Mouse (Mus musculus): ENCODE measurements around the gene Kprp. TPM values are rescaled to one million over a fixed set of nuclear protein-coding genes. Genes with fewer than 3 reads are reported as not detected.

The Kprp gene
- total and polyA plus RNA-seq, 3 experiments: not detected

DNA sequence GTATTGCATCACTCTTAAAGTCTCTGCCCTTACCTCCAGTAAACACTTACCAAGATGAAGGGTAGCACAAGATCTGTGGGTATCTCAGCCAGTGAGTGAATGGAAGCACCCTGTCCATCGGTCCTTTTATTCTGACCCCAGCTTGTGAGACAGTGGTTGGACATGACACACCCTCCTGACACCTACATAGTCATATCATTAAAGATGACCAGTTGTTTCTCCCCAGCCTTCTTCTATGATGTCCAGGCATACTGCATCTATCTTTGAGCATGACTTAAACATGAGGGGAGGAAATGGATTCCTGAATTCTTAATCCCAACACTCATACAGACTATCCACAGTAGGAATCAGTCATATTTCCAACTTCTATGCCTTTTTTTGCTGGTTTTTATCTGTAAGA, 36.6 kb downstream of the Kprp start, which contains the start of gene Lce1j:
Gene Lce1j (minus strand): TSS at position 101 of the 400 bp plus-strand sequence.
- H3K4me1 ChIP-seq (ENCODE audit: control insufficient read depth in 1 of 2, insufficient read depth in 2 of 2): no peaks in the 10 kb centered on the region
- H3K36me3 ChIP-seq (replicated peaks in 1 of 2; ENCODE audit: control insufficient read depth in 1 of 2, insufficient read depth in 1 of 2, low read length in 1 of 2): no peaks in the 10 kb centered on the region
- H3K27me3 ChIP-seq (replicated peaks): no peaks in the 10 kb centered on the region
- dilution Hi-C loops (cut with MboI; ENCODE audit: extremely low pct_ligation_motif_present, extremely low pct_unique_long_range_greater_than_20kb, low sequenced_read_pairs) (no loop called here), in situ Hi-C loops (cut with MboI; ENCODE audit: low pct_ligation_motif_present, low pct_unique_long_range_greater_than_20kb, low sequenced_read_pairs) (no loop called here)
- no peak within 1 kb of the TSS for H3K4me2 ChIP-seq (ENCODE audit: insufficient read depth, low read depth, poor library complexity, severe bottlenecking)
- DNase-seq (ENCODE audit: extremely low read depth): no peak
- TF ChIP-seq MAX (IDR thresholded peaks at IDR 0.05; ENCODE audit: low read length) (no peak), TBP (conservative IDR thresholded peaks at IDR 0.05; ENCODE audit: low read depth, low read length) (no peak), CHD2 (IDR thresholded peaks at IDR 0.05; ENCODE audit: low read length) (no peak), KAT2A (IDR thresholded peaks at IDR 0.05; ENCODE audit: insufficient replicate concordance, low read length) (no peak), ZNF384 (IDR thresholded peaks at IDR 0.05; ENCODE audit: low read depth, low read length) (no peak), ZKSCAN1 (IDR thresholded peaks at IDR 0.05; ENCODE audit: borderline replicate concordance, low read depth, low read length) (no peak), MEF2A (IDR thresholded peaks at IDR 0.05; ENCODE audit: borderline replicate concordance, low read depth, low read length) (no peak), GABPA (IDR thresholded peaks at IDR 0.05; ENCODE audit: insufficient replicate concordance, low read depth, low read length) (no peak), RCOR1 (conservative IDR thresholded peaks at IDR 0.05; ENCODE audit: low read depth, low read length) (no peak), MAZ (IDR thresholded peaks at IDR 0.05; ENCODE audit: low read depth, low read length) (no peak), UBTF (IDR thresholded peaks at IDR 0.05; ENCODE audit: low read depth, low read length) (no peak), PAX5 (IDR thresholded peaks at IDR 0.05; ENCODE audit: low read length) (no peak), RAD21 (IDR thresholded peaks at IDR 0.05; ENCODE audit: low read depth, low read length) (no peak), MAFK (IDR thresholded peaks at IDR 0.05; ENCODE audit: insufficient replicate concordance, low read length) (no peak), ETS1 (conservative IDR thresholded peaks at IDR 0.05; ENCODE audit: low read depth, low read length) (no peak), IRF4 (IDR thresholded peaks at IDR 0.05; ENCODE audit: low read depth, low read length) (no peak), JUND (conservative IDR thresholded peaks at IDR 0.05; ENCODE audit: low read depth, low read length) (no peak), BHLHE40 (IDR thresholded peaks at IDR 0.05; ENCODE audit: low read depth, low read length) (no peak)
- no peak within 1 kb of the TSS for H3K27ac ChIP-seq (ENCODE audit: insufficient read depth, low read depth)
- H3K9ac ChIP-seq (ENCODE audit: insufficient read depth, low read depth): no peak within 1 kb of the TSS
- H3K79me2 ChIP-seq (replicated peaks; ENCODE audit: control insufficient read depth, extremely low read depth, insufficient read depth, poor library complexity, severe bottlenecking): no peaks in the 10 kb centered on the region
- H3K9me3 ChIP-seq (replicated peaks; ENCODE audit: low read length): no peaks in the 10 kb centered on the region
- H3K4me3 ChIP-seq (replicated peaks in 1 of 3; ENCODE audit: low read depth in 2 of 3, low read length in 2 of 3, poor library complexity in 1 of 3): no peak within 1 kb of the TSS

DNA sequence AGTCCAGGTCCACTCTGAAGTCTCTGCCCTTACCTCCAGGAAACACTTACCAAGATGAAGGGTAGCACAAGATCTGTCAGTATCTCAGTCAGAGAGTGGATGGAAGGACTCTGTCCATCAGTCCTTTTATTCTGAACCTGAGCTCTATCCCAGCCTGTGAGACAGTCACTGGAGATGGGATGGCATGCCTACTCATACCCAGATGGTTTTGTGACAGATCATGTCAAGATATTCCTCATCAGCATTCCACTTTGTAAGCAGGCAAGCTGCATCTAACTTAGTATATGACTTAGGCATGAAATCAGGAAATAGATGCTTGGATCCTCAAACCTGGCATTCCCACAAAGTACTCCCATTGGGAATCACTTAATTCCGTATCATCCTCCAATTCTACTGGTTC, 48.2 kb downstream of the Kprp start, which contains the start of gene Lce1i:
Gene Lce1i (minus strand): TSS at position 101 of the 400 bp plus-strand sequence.
- dilution Hi-C loops (cut with MboI; ENCODE audit: extremely low pct_ligation_motif_present, extremely low pct_unique_long_range_greater_than_20kb, low sequenced_read_pairs): no loop called here
- H3K4me3 ChIP-seq (replicated peaks in 1 of 3; ENCODE audit: low read depth in 2 of 3, low read length in 2 of 3, poor library complexity in 1 of 3): no peak within 1 kb of the TSS
- in situ Hi-C loops (cut with MboI; ENCODE audit: low pct_ligation_motif_present, low pct_unique_long_range_greater_than_20kb, low sequenced_read_pairs): no loop called here

More for the DNA sequence above, 48.2 kb downstream of the Kprp start, which contains the start of gene Lce1i:
- no peaks in the 10 kb centered on the region for H3K79me2 ChIP-seq (replicated peaks; ENCODE audit: control insufficient read depth, extremely low read depth, insufficient read depth, poor library complexity, severe bottlenecking)
- no peak within 1 kb of the TSS for H3K9ac ChIP-seq (ENCODE audit: insufficient read depth, low read depth)
- no peaks in the 10 kb centered on the region for H3K9me3 ChIP-seq (replicated peaks; ENCODE audit: low read length)
- no peak for DNase-seq (ENCODE audit: extremely low read depth)
- no peak within 1 kb of the TSS for H3K27ac ChIP-seq (ENCODE audit: insufficient read depth, low read depth)
- H3K4me1 ChIP-seq (ENCODE audit: control insufficient read depth in 1 of 2, insufficient read depth in 2 of 2): no peaks in the 10 kb centered on the region
- H3K36me3 ChIP-seq (replicated peaks in 1 of 2; ENCODE audit: control insufficient read depth in 1 of 2, insufficient read depth in 1 of 2, low read length in 1 of 2): no peaks in the 10 kb centered on the region
- H3K4me2 ChIP-seq (ENCODE audit: insufficient read depth, low read depth, poor library complexity, severe bottlenecking): no peak within 1 kb of the TSS
- H3K27me3 ChIP-seq (replicated peaks): no peaks in the 10 kb centered on the region
- TF ChIP-seq MAFK (IDR thresholded peaks at IDR 0.05; ENCODE audit: insufficient replicate concordance, low read length) (no peak), ZNF384 (IDR thresholded peaks at IDR 0.05; ENCODE audit: low read depth, low read length) (no peak), MXI1 (IDR thresholded peaks at IDR 0.05; ENCODE audit: low read depth, low read length) (no peak), RAD21 (IDR thresholded peaks at IDR 0.05; ENCODE audit: low read depth, low read length) (no peak), NELFE (IDR thresholded peaks at IDR 0.05; ENCODE audit: low read depth, low read length) (no peak), MEF2A (IDR thresholded peaks at IDR 0.05; ENCODE audit: borderline replicate concordance, low read depth, low read length) (no peak), IRF4 (IDR thresholded peaks at IDR 0.05; ENCODE audit: low read depth, low read length) (no peak), MAZ (IDR thresholded peaks at IDR 0.05; ENCODE audit: low read depth, low read length) (no peak), ZKSCAN1 (IDR thresholded peaks at IDR 0.05; ENCODE audit: borderline replicate concordance, low read depth, low read length) (no peak)

Other genes starting within 250 kb of the Kprp start
Only the 20 nearest of the 27 such genes appear.
- gene Lce1b, start 170.3 kb downstream of the Kprp start, total RNA-seq (2012; rRNA removed): not detected in 2 replicates
- gene Lce1b, start 170.3 kb downstream of the Kprp start, total RNA-seq (2014; rRNA removed): not detected in 2 replicates
- not detected in 2 replicates for gene Lce1b, start 170.3 kb downstream of the Kprp start, polyA plus RNA-seq (2012; ENCODE audit: insufficient read length, low read depth)
- not detected in 2 replicates for gene Lce1a2, start 156.9 kb downstream of the Kprp start, total RNA-seq (2012; rRNA removed)
- not detected in 2 replicates for gene Lce1a2, start 156.9 kb downstream of the Kprp start, total RNA-seq (2014; rRNA removed)
- not detected in 2 replicates for gene Lce1a2, start 156.9 kb downstream of the Kprp start, polyA plus RNA-seq (2012; ENCODE audit: insufficient read length, low read depth)
- gene Lce1c, start 148.0 kb downstream of the Kprp start, total RNA-seq (2012; rRNA removed): not detected in 2 replicates
- gene Lce1c, start 148.0 kb downstream of the Kprp start, total RNA-seq (2014; rRNA removed): not detected in 2 replicates
- not detected in 2 replicates for gene Lce1c, start 148.0 kb downstream of the Kprp start, polyA plus RNA-seq (2012; ENCODE audit: insufficient read length, low read depth)
- not detected in 2 replicates for gene Lce1d, start 140.0 kb downstream of the Kprp start, total RNA-seq (2012; rRNA removed)
- not detected in 2 replicates for gene Lce1d, start 140.0 kb downstream of the Kprp start, total RNA-seq (2014; rRNA removed)
- gene Lce1d, start 140.0 kb downstream of the Kprp start, polyA plus RNA-seq (2012; ENCODE audit: insufficient read length, low read depth): not detected in 2 replicates
- gene Lce1e, start 118.2 kb downstream of the Kprp start, total RNA-seq (2012; rRNA removed): not detected in 2 replicates
- not detected in 2 replicates for gene Lce1e, start 118.2 kb downstream of the Kprp start, total RNA-seq (2014; rRNA removed)
- gene Lce1e, start 118.2 kb downstream of the Kprp start, polyA plus RNA-seq (2012; ENCODE audit: insufficient read length, low read depth): not detected in 2 replicates
- gene Lce1f, start 106.9 kb downstream of the Kprp start, total RNA-seq (2012; rRNA removed): not detected in 2 replicates
- not detected in 2 replicates for gene Lce1f, start 106.9 kb downstream of the Kprp start, total RNA-seq (2014; rRNA removed)
- gene Lce1f, start 106.9 kb downstream of the Kprp start, polyA plus RNA-seq (2012; ENCODE audit: insufficient read length, low read depth): not detected in 2 replicates
- gene Gm38119, start 88.2 kb downstream of the Kprp start, total RNA-seq (2012; rRNA removed): not detected in 2 replicates
- gene Gm38119, start 88.2 kb downstream of the Kprp start, total RNA-seq (2014; rRNA removed): not detected in 2 replicates
- gene Gm38119, start 88.2 kb downstream of the Kprp start, polyA plus RNA-seq (2012; ENCODE audit: insufficient read length, low read depth): not detected in 2 replicates
- gene Lce1g, start 74.9 kb downstream of the Kprp start, total RNA-seq (2012; rRNA removed): not detected in 2 replicates
- not detected in 2 replicates for gene Lce1g, start 74.9 kb downstream of the Kprp start, total RNA-seq (2014; rRNA removed)
- not detected in 2 replicates for gene Lce1g, start 74.9 kb downstream of the Kprp start, polyA plus RNA-seq (2012; ENCODE audit: insufficient read length, low read depth)
- gene Lce1h, start 62.2 kb downstream of the Kprp start, total RNA-seq (2012; rRNA removed): not detected in 2 replicates
- not detected in 2 replicates for gene Lce1h, start 62.2 kb downstream of the Kprp start, total RNA-seq (2014; rRNA removed)
- gene Lce1h, start 62.2 kb downstream of the Kprp start, polyA plus RNA-seq (2012; ENCODE audit: insufficient read length, low read depth): not detected in 2 replicates
- not detected in 2 replicates for gene Lce1i, start 48.3 kb downstream of the Kprp start, total RNA-seq (2012; rRNA removed)
- gene Lce1i, start 48.3 kb downstream of the Kprp start, total RNA-seq (2014; rRNA removed): not detected in 2 replicates
- gene Lce1i, start 48.3 kb downstream of the Kprp start, polyA plus RNA-seq (2012; ENCODE audit: insufficient read length, low read depth): not detected in 2 replicates
- not detected in 2 replicates for gene Lce1j, start 36.7 kb downstream of the Kprp start, total RNA-seq (2012; rRNA removed)
- gene Lce1j, start 36.7 kb downstream of the Kprp start, total RNA-seq (2014; rRNA removed): not detected in 2 replicates
- not detected in 2 replicates for gene Lce1j, start 36.7 kb downstream of the Kprp start, polyA plus RNA-seq (2012; ENCODE audit: insufficient read length, low read depth)
- gene Lce1k, start 19.4 kb downstream of the Kprp start, total RNA-seq (2012; rRNA removed): not detected in 2 replicates
- gene Lce1k, start 19.4 kb downstream of the Kprp start, total RNA-seq (2014; rRNA removed): not detected in 2 replicates
- not detected in 2 replicates for gene Lce1k, start 19.4 kb downstream of the Kprp start, polyA plus RNA-seq (2012; ENCODE audit: insufficient read length, low read depth)
- not detected in 2 replicates for gene Lce1l, start 24.0 kb upstream of the Kprp start, total RNA-seq (2012; rRNA removed)
- gene Lce1l, start 24.0 kb upstream of the Kprp start, total RNA-seq (2014; rRNA removed): not detected in 2 replicates
- gene Lce1l, start 24.0 kb upstream of the Kprp start, polyA plus RNA-seq (2012; ENCODE audit: insufficient read length, low read depth): not detected in 2 replicates
- gene 2310050C09Rik, start 43.0 kb upstream of the Kprp start, total RNA-seq (2012; rRNA removed): not detected in 2 replicates
- not detected in 2 replicates for gene 2310050C09Rik, start 43.0 kb upstream of the Kprp start, total RNA-seq (2014; rRNA removed)
- not detected in 2 replicates for gene 2310050C09Rik, start 43.0 kb upstream of the Kprp start, polyA plus RNA-seq (2012; ENCODE audit: insufficient read length, low read depth)
- gene Lce3a, start 99.0 kb upstream of the Kprp start, total RNA-seq (2012; rRNA removed): not detected in 2 replicates
- not detected in 2 replicates for gene Lce3a, start 99.0 kb upstream of the Kprp start, total RNA-seq (2014; rRNA removed)
- gene Lce3a, start 99.0 kb upstream of the Kprp start, polyA plus RNA-seq (2012; ENCODE audit: insufficient read length, low read depth): not detected in 2 replicates
- gene Lce3b, start 105.7 kb upstream of the Kprp start, total RNA-seq (2012; rRNA removed): not detected in 2 replicates
- gene Lce3b, start 105.7 kb upstream of the Kprp start, total RNA-seq (2014; rRNA removed): not detected in 2 replicates
- not detected in 2 replicates for gene Lce3b, start 105.7 kb upstream of the Kprp start, polyA plus RNA-seq (2012; ENCODE audit: insufficient read length, low read depth)
- not detected in 2 replicates for gene Lce3c, start 117.2 kb upstream of the Kprp start, total RNA-seq (2012; rRNA removed)
- gene Lce3c, start 117.2 kb upstream of the Kprp start, total RNA-seq (2014; rRNA removed): not detected in 2 replicates
- not detected in 2 replicates for gene Lce3c, start 117.2 kb upstream of the Kprp start, polyA plus RNA-seq (2012; ENCODE audit: insufficient read length, low read depth)
- not detected in 2 replicates for gene Lce3d, start 130.1 kb upstream of the Kprp start, total RNA-seq (2012; rRNA removed)
- gene Lce3d, start 130.1 kb upstream of the Kprp start, total RNA-seq (2014; rRNA removed): not detected in 2 replicates
- gene Lce3d, start 130.1 kb upstream of the Kprp start, polyA plus RNA-seq (2012; ENCODE audit: insufficient read length, low read depth): not detected in 2 replicates
- gene Lce3e, start 139.8 kb upstream of the Kprp start, total RNA-seq (2012; rRNA removed): not detected in 2 replicates
- not detected in 2 replicates for gene Lce3e, start 139.8 kb upstream of the Kprp start, total RNA-seq (2014; rRNA removed)
- gene Lce3e, start 139.8 kb upstream of the Kprp start, polyA plus RNA-seq (2012; ENCODE audit: insufficient read length, low read depth): not detected in 2 replicates
- gene Lce3f, start 165.0 kb upstream of the Kprp start, total RNA-seq (2012; rRNA removed): not detected in 2 replicates
- gene Lce3f, start 165.0 kb upstream of the Kprp start, total RNA-seq (2014; rRNA removed): not detected in 2 replicates
- gene Lce3f, start 165.0 kb upstream of the Kprp start, polyA plus RNA-seq (2012; ENCODE audit: insufficient read length, low read depth): not detected in 2 replicates

Data from CH12.LX (cell line).